Mouse (Mus musculus) cerebellum, adult 11 months (tissue): ENCODE measurements around the gene Ccdc150.

ENCODE experiments used
- DNase-seq: peaks from one replicate; pipeline ENCODE4 v3.0.0; 2022

The Ccdc150 gene

DNA sequence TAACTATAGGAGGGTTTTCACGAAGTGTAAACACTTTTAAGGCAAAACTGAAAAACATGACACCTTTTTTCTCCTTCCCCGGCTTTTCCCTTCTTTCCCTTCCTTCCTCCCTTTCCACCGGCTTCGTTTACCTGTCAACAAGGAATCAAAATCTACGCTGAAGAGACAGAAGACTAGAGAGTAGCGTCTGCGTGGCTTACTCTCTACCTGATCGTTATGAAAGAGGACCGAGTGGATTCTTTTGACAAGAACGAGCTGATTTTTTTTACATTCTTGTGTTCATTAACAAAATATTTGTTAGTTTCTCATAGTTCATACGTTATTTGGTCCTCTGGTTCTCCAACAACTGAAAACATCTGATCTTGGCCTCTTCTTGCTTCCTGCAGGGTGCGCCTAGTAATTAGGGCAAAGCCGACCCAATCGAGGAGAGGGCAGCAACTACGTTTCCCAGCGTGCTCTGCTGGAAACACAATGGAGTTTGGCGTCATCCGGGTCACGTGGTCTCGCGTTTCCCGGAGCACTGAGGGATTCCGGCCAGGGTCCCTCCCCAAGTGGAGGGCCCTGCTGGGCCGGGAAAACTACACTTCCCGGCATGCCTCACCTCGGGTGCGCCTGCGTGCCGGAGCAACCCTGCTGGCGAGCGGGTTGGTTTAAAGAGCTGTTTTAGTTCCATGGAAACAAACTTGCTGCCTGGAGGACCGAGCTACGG, at the start of gene Ccdc150:
TSS of gene Ccdc150 (plus strand) at position 526 of the 709 bp plus-strand sequence.
- peak; percentile 96 for DNase-seq

DNA sequence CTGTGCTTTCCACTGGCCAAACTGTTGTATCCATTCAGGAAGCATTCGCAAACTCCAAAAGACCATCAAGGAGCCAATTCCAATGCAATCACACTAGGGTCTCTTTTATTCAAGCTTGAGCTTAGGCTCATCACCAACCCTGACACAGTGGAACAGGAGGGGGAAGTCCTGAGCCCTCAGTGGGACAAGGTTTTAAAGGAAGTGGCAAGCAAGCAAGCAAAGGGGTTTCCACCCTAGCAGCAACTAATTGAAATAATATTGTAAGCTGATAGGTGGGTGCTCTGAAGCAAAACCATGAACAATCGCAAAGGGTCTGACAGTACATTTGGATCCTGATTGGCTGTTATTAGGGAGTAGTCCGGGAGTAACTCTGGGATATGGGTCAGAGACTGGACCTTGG, 30.2 kb upstream of the Ccdc150 start:
- DNase-seq = no peak

DNA sequence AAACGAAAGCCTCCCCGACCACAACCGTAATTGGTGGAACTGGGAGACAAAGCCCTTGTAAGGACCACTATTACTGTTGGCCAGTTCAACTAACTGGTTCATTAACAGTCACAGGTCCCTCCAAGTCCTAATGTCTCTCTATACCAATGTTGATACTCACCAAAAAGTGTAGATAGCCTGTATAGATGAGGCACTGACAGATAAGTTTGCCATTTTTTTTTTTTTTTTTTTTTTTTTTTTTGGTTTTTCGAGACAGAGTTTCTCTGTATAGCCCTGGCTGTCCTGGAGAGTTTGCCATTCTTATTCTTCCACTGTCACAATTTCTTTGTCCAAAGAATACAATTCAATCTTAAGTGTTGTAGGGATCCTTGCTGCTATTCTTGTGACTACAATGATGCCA, 7.8 kb upstream of the Ccdc150 start:
- DNase-seq = no peak

GRCm38 (mm10) chr1:54275552-54275951, 25.1 kb downstream of the Ccdc150 start:
- no peak for DNase-seq

DNA sequence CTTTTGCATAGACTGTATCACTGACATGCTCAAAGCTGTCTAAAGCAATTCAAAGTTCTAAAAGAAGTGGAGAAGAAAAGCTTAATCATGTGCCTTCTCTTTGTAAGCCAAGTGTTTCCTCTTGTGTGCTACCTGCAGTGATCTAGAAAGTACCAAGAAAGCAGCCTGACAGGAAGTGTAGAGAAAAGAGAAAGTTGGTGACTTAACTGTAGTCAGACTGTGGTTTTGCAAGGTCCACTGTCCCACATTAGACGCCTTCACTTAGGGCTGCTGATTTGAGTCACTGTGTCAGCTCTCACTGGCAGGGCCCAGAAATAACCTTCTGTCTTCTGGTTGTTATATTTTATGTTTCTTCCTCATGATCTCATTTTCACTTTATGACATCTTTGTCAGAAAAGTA, 29.1 kb downstream of the Ccdc150 start:
- DNase-seq = no peak

DNA sequence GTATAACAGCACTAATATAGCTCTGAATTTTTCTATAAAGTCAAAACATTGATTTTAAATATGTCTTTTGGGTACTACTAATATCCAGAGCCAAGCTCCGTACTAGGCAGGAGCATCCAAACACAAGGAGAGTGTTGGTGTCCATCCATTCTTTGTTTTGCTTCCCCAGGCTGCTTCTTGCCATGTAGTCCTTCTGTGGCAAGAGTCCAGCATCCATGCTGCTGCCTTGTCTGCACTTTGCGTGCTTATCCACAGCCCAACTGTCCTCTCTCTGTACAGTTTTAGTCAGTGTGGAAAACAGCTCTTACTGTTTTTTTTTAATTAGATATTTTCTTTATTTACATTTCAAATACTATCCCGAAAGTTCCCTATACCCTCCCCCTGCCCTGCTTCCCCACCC, 30.2 kb downstream of the Ccdc150 start:
- DNase-seq = no peak

DNA sequence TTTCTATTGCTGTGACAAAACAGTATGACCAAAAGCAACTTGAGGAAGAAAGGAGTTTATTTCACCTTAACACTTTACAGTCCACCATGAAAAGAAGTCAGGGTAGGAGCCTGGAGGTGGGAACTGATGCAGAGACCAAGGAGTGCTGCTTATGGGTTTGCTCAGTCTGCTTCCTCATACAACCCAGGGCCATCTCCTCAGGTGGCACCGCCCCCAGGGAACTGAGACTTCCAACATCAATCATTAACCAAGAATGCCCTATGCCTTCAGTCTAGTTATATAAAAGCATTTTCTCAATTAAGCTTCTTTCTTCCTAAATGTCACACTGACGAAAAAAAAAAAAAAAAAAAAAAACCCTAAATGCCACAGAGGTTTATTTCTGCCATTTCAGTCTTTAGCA, 55.9 kb downstream of the Ccdc150 start:
- no peak for DNase-seq

DNA sequence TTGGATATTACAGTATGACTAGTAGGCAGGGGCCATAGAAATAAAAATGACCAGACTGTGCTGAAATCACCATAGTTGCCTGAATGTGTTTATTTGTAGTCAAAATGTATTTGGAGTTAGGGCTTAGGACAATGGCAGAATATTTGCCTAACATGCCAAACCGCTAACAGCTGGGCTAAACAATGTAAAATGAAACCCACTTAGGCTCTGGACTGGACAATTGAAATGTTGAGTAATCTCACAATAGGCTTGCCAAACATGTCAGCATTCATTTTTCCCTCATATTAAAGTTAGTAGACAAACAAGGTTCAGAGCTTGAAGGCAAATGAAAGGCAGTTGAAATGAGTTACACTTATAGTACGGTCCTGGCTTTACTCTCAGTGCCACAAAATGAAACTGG, 76.2 kb downstream of the Ccdc150 start:
- no peak for DNase-seq

DNA sequence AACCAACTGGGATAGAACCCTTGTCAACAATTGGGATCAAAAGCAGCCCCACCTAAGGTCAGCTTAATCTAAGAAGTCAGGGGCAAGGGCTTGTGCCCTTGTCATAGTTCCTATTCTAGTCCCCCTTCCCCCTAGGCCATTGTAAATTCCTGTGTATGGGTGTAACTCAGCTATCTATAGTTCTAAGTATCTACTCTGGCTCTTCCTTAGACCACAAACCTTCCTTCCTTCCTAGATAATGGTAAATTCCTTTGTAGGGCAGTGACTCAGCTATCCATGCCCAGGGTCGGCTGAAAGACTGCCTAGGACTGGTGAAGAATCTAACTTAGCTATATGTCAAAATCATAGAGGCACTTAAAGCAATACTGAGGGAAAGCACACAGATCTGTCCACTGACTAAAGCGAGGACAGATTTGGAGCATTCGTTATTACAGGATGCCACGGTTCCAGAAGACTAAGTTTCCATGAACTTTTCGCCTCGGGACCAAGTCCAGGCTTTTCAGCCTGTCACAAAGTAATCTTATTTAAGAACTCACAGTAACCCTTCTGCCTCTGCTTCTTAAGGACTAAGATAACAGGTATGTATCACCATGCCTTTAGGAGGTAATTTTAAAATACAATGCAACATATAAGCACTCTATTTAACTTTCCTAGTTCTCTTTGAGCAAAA, 77.5 kb downstream of the Ccdc150 start:
- DNase-seq = no peak

DNA sequence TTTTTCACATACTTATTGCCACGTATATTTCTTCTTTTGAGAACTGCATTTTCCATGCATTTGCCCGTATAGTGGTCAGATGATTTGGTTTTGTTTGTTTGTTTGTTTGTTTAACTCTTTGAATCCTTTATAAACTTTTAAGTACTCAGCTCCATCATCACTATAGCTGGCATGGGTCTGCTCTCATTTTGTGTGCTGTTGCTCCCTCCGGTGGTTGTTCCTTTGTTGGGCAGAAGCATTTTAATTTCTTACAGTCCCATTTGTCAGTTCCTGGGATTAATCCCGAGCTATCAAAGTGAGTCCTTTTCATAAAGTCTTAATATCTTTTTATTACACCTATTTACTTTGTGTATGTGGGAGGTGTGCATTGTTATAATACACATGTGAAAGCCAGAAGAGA, 82.5 kb downstream of the Ccdc150 start:
- peak; percentile 16 for DNase-seq

DNA sequence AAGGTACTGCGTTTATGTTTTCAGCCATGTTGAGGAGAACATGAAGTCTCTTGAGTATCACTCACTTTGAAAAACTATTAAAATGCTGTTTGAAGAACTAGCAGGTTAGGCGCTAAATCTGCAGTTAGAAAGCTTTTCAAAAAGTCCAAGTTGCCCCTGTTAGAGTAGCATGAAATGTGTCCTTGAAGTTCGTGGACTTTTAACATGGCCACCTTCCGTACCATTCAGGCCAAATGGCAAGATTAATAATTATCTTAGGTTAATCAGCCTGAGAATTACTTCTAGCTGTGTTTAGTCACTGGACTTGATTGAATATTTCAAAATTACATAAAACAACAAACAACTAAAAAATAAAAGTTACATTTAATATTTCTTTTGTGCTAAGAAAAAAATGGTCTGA, 104.3 kb downstream of the Ccdc150 start:
- no peak for DNase-seq

DNA sequence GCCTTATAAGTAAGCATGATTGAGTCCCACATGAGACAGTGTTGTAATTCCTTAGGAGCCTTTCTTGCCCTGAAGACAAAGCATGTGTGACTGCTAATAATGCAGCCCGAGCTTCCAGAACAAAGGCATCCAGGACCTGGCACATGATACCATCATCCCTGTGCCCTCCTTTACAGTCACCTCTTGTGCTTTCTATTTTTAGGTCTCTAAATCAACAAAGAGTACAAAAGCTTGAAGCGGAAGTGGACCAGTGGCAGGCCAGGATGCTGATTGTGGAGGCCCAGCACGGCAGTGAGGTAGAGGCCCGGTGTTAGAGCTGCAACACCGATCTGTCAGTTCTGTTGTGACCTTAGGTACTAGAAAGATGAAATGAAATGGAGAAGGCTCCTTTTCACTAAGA, 105.0 kb downstream of the Ccdc150 start:
- no peak for DNase-seq

GRCm38 (mm10) chr1:54356566-54356965, 106.1 kb downstream of the Ccdc150 start:
- no peak for DNase-seq

- DNase-seq = no peak
Observed at GRCm38 (mm10) chr1:54377506-54378051, 127.1 kb downstream of the Ccdc150 start.

GRCm38 (mm10) chr1:54380978-54381914, 130.8 kb downstream of the Ccdc150 start:
- DNase-seq = peak; percentile 52

GRCm38 (mm10) chr1:54384221-54384620, 133.7 kb downstream of the Ccdc150 start:
- DNase-seq = no peak

DNA sequence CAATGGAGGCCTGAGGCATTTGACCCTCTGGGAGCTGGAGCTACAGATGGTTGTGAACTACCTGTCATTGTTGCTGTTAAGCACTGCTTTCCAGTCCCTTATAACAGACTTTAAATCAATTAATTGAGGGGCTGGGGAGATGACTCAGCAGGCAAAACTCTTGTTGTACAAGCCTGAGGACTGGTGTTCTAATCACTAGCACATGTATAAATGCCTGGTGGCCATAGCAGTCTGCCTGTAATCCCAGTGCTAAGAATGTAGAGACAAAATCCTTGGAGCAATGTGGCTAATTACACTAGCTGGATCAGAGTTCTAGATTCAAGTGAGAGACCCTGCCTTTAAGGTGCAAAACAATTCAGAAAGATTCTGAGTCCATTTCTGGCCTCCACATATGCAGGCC, 152.3 kb downstream of the Ccdc150 start:
- no peak for DNase-seq
